Mouse (Mus musculus) left cerebral cortex, postnatal 4 days (tissue): ENCODE results near the gene Pkd1l3. TPM values are rescaled to one million over a fixed set of nuclear protein-coding genes. Genes with fewer than 3 reads are reported as not detected.

Experiments used
- DNase-seq: peaks from one replicate; pipeline ENCODE4 v3.0.0-alpha.2; 2022
- intact Hi-C: fragments of 180-260 bp; cut with DNase I; formaldehyde crosslinking; loops from one replicate; pipeline ENCODE4 v1.15.1; 2025
- total RNA-seq, 2 experiments: library from RNA; stranded (reverse); gene quantifications; 2 replicates each; pipeline ENCODE4 v1.2.3; 2021

The Pkd1l3 gene
- total RNA-seq, 2 experiments from 2014 or later: 0.26 to 0.64 TPM

DNA sequence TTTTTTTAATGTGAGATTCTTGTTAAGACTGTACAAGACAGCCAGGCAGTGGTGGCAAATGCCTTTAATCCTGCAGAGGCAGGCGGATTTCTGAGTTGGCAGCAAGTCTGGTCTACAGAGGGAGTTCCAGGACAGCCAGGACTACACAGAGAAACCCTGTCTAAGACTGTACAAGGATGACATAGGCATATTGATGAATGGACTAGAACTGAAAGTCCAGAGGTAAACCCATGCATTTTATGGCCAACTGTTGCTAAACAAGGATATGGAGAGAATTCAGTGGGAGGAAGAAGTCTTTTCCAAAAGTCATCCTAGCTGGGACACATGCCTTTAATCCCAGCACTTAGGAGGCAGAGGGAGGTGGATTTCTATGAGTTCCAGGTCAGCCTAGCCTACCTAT, 83.4 kb downstream of the Pkd1l3 start:
- DNase-seq: no peak
- intact Hi-C loops: no loop called here

GRCm38 (mm10) chr8:109698477-109698876, 84.2 kb downstream of the Pkd1l3 start:
- DNase-seq: no peak

GRCm38 (mm10) chr8:109704565-109705319, 90.4 kb downstream of the Pkd1l3 start:
- intact Hi-C loops: no loop called here
- DNase-seq: no peak

More at GRCm38 (mm10) chr8:109698477-109698876, 84.2 kb downstream of the Pkd1l3 start:
- intact Hi-C loops: no loop called here

GRCm38 (mm10) chr8:109705320-109706075, 91.2 kb downstream of the Pkd1l3 start, which contains the start of gene Zfp821:
Zfp821 (plus strand) TSS chr8:109705546.
- intact Hi-C loops: no loop called here
- DNase-seq: peak; percentile 97

- DNase-seq: peak; percentile 6
- intact Hi-C loops: no loop called here
These were observed 92.0 kb downstream of the Pkd1l3 start for GRCm38 (mm10) chr8:109706076-109706873.

GRCm38 (mm10) chr8:109706874-109707237, 92.5 kb downstream of the Pkd1l3 start:
- peak; percentile 69 for DNase-seq
- intact Hi-C loops: no loop called here

GRCm38 (mm10) chr8:109707921-109708320, 93.6 kb downstream of the Pkd1l3 start:
- intact Hi-C loops: no loop called here

GRCm38 (mm10) chr8:109712521-109712920, 98.2 kb downstream of the Pkd1l3 start:
- intact Hi-C loops: no loop called here
- no peak for DNase-seq

More at GRCm38 (mm10) chr8:109707921-109708320, 93.6 kb downstream of the Pkd1l3 start:
- DNase-seq: no peak

GRCm38 (mm10) chr8:109714961-109715360, 100.6 kb downstream of the Pkd1l3 start:
- no peak for DNase-seq
- intact Hi-C loops: no loop called here

Other genes starting within 250 kb of the Pkd1l3 start
- under 1 TPM in 1 of 2 experiments, not detected in 1; 0.12 TPM for gene Pmfbp1, start 120.5 kb upstream of the Pkd1l3 start, total RNA-seq
- gene Dhx38, start 48.7 kb upstream of the Pkd1l3 start, total RNA-seq: 10 to 100 TPM; 25.9 to 26.6 TPM
- 1 to 10 TPM; 8.7 to 9.2 TPM for gene Txnl4b, start 48.6 kb upstream of the Pkd1l3 start, total RNA-seq
- under 1 TPM in 1 of 2 experiments, not detected in 1; 0.60 TPM for gene Hp, start 35.3 kb upstream of the Pkd1l3 start, total RNA-seq
- 10 to 100 TPM; 19.0 to 19.9 TPM for gene Dhodh, start 5.8 kb upstream of the Pkd1l3 start, total RNA-seq
- 10 to 100 TPM; 85.9 to 89.9 TPM for gene Ist1, start 78.7 kb downstream of the Pkd1l3 start, total RNA-seq
- gene Zfp821, start 91.0 kb downstream of the Pkd1l3 start, total RNA-seq: 10 to 100 TPM; 89.8 to 90.5 TPM
- 10 to 100 TPM; 28.7 to 34.0 TPM for gene Atxn1l, start 123.2 kb downstream of the Pkd1l3 start, total RNA-seq
- gene Ap1g1, start 164.0 kb downstream of the Pkd1l3 start, total RNA-seq: 100 to 1,000 TPM; 110 to 116 TPM